Mouse (Mus musculus) hindbrain, embryonic 14.5 days (tissue): Measurements from ENCODE around the gene P2ry6. TPM values are rescaled to one million over a fixed set of nuclear protein-coding genes. Genes with fewer than 3 reads are reported as not detected.
A peak's percentile ranks its signal among the peaks of the same experiment; 100 is the strongest.

Experiments used
- ATAC-seq: fragments of 200-750 bp; cut with Nextera tagmentation; 2 replicates; pipeline ENCODE4 v1.8.0; 2017; ENCODE audit warnings: moderate number of reproducible peaks, mild to moderate bottlenecking, moderate TSS enrichment, moderate library complexity; ENCODE audit not compliant: low FRiP score
- DNase-seq: peaks from one replicate; pipeline ENCODE4 v3.0.0-alpha.2; 2015; ENCODE audit warnings: low spot score
- H3K27ac ChIP-seq: fragments of 300-500 bp; sonication (generic); 2 replicates; pipeline ENCODE4 v1.5.1; 2014; ENCODE audit warnings: mild to moderate bottlenecking, moderate library complexity
- H3K27me3 ChIP-seq: fragments of 300-500 bp; sonication (generic); 2 replicates; pipeline ENCODE4 v1.6.1; 2014; ENCODE audit warnings: mild to moderate bottlenecking, low read length, mixed read lengths; ENCODE audit not compliant: control insufficient read depth, insufficient read depth
- H3K36me3 ChIP-seq: fragments of 300-500 bp; sonication (generic); replicated peaks from 2 replicates; pipeline ENCODE4 v1.6.1; 2014; ENCODE audit not compliant: control insufficient read depth, insufficient read depth
- H3K4me1 ChIP-seq: fragments of 300-500 bp; sonication (generic); replicated peaks from 2 replicates; pipeline ENCODE4 v1.6.1; 2014; ENCODE audit warnings: antibody characterized with exemption, low read length, mixed read lengths; ENCODE audit not compliant: control insufficient read depth, insufficient read depth
- H3K4me2 ChIP-seq: fragments of 300-500 bp; sonication (generic); replicated peaks from 2 replicates; pipeline ENCODE4 v1.6.1; 2014; ENCODE audit warnings: mild to moderate bottlenecking, moderate library complexity
- H3K4me3 ChIP-seq: fragments of 300-500 bp; sonication (generic); replicated peaks from 2 replicates; pipeline ENCODE4 v1.5.1; 2014; ENCODE audit warnings: mild to moderate bottlenecking, low read length
- H3K9ac ChIP-seq: fragments of 300-500 bp; sonication (generic); 2 replicates; pipeline ENCODE4 v1.6.1; 2014
- H3K9me3 ChIP-seq: fragments of 300-500 bp; sonication (generic); 2 replicates; pipeline ENCODE4 v1.6.1; 2016; ENCODE audit warnings: low read length; ENCODE audit not compliant: control insufficient read depth
- WGBS: fragments of 180-500 bp; shearing (Covaris S2); extraction: QIAGEN DNeasy Blood & Tissue Kit; methylation state at CpG from one replicate; pipeline ENCODE4 v1.1.7; 2014; 5-methylcytosine and 5-hydroxymethylcytosine counted together
- polyA plus RNA-seq: library from polyadenylated mRNA; unstranded; fragments of >200 nt; fragmentation: Nextera tagmentation; extraction: Ambion mirVana; gene quantifications from 2 replicates; pipeline ENCODE4 v1.2.1, GENCODE M21; 2014

P2ry6 gene
- polyA plus RNA-seq, 1 experiment from 2014 or later: 3.5 TPM

- no peaks in the 10 kb centered on the region for H3K4me1 ChIP-seq
- no peak overlapping the region for H3K4me3 ChIP-seq
- H3K4me2 ChIP-seq: no peak overlapping the region
- H3K27ac ChIP-seq: no peak overlapping the region
- H3K27me3 ChIP-seq: no peaks in the 10 kb centered on the region
- no peaks in the 10 kb centered on the region for H3K36me3 ChIP-seq
- H3K9ac ChIP-seq: no peak overlapping the region
- no peak for ATAC-seq
- 36% methylated on average over 4 of the region's 4 CpGs for WGBS
- DNase-seq: no peak
- H3K9me3 ChIP-seq: no peaks in the 10 kb centered on the region
Measured at GRCm38 (mm10) chr7:100993166-100993565, 18.7 kb upstream of the P2ry6 start.

DNA sequence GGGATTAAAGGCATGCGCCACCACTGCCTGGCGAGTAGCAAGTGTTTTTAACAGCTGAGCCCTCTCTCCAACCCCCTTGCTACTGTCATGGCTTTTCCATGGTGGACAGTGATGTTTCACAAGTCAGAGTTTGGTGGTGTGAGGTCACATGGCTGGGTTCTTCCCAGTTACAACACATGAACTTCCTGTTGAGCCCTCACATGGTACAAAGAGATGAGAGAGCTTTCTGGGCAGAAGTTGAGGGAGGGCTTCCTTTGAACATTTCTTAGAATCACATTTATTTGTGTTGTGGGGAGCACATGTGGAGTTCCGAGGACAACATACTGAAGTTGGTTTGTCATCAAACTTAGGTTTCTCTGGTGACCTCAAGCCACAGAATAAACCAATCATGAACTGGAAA is 17.5 kb upstream of the P2ry6 start:
- H3K27me3 ChIP-seq: no peaks in the 10 kb centered on the region
- no peaks in the 10 kb centered on the region for H3K9me3 ChIP-seq
- DNase-seq (no peak), ATAC-seq (no peak)
- no peak overlapping the region for H3K4me2 ChIP-seq
- no peak overlapping the region for H3K9ac ChIP-seq
- H3K4me1 ChIP-seq: no peaks in the 10 kb centered on the region
- no peak overlapping the region for H3K27ac ChIP-seq
- H3K4me3 ChIP-seq: no peak overlapping the region
- H3K36me3 ChIP-seq: no peaks in the 10 kb centered on the region
- WGBS: 95% methylated on average over 3 of the region's 3 CpGs

DNA sequence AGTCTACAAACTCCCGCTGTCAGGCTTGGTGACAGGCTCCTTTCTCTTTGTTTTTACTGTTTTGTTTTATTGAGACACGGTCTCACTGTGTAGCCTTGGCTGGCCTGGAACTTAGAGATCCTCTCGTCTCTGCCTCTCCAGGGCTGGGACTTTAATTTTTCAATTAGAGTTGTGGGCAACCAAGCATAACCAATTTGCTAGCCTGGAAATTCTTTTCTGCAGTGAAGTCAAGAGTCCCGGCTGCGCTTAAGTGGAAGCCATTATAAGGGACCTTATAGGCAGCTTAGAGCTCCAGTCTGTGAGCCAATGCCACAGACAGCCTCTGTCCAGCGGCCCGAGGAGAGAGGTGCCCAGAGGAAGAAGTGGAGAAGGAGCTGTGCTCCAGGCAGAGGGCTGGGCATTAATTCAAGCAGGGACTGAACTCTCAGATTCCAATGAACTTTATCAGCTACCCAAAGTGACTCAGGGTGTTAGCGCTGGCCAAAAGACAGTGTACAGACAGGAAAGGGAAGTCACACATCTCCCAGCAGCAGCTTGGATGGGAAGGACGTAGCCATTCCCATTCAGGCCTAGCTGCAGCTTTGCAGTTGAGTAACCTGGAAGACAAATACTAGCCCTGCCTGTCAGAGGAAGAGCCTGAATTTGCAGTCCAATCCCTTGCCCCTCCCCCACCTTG is 16.3 kb upstream of the P2ry6 start:
- no peaks in the 10 kb centered on the region for H3K9me3 ChIP-seq
- DNase-seq: no peak
- 33% methylated on average over 9 of the region's 9 CpGs for WGBS
- no peaks in the 10 kb centered on the region for H3K4me1 ChIP-seq
- no peaks in the 10 kb centered on the region for H3K27me3 ChIP-seq
- no peaks in the 10 kb centered on the region for H3K36me3 ChIP-seq
- H3K9ac ChIP-seq: no peak overlapping the region
- peak; percentile 33; the same call in 1 of the 2 replicates for ATAC-seq
- H3K4me3 ChIP-seq: no peak overlapping the region
- no peak overlapping the region for H3K27ac ChIP-seq
- H3K4me2 ChIP-seq: no peak overlapping the region

GRCm38 (mm10) chr7:100988092-100988491 is 13.6 kb upstream of the P2ry6 start:
- Histone ChIP-seq H3K27me3 (no peaks in the 10 kb centered on the region), H3K27ac (no peak overlapping the region), H3K4me3 (no peak overlapping the region), H3K4me1 (peaks cover 7% of the 10 kb centered on the region), H3K36me3 (no peaks in the 10 kb centered on the region), H3K4me2 (no peak overlapping the region), H3K9me3 (no peaks in the 10 kb centered on the region), H3K9ac (no peak overlapping the region)
- DNase-seq (peak; percentile 70), ATAC-seq (0 out of 2 replicates have a peak, but pooled peaks have one; percentile 44)
- 21% methylated on average over 9 of the region's 9 CpGs for WGBS

GRCm38 (mm10) chr7:100984452-100985395 is 10.3 kb upstream of the P2ry6 start:
- H3K9me3 ChIP-seq: no peaks in the 10 kb centered on the region
- H3K9ac ChIP-seq: no peak overlapping the region
- no peak overlapping the region for H3K27ac ChIP-seq
- 38% methylated on average over 21 of the region's 21 CpGs for WGBS
- H3K36me3 ChIP-seq: no peaks in the 10 kb centered on the region
- DNase-seq: no peak
- no peaks in the 10 kb centered on the region for H3K27me3 ChIP-seq
- H3K4me1 ChIP-seq: peaks cover 7% of the 10 kb centered on the region
- H3K4me2 ChIP-seq: no peak overlapping the region
- ATAC-seq: peak; percentile 73; the same call in 1 of the 2 replicates
- H3K4me3 ChIP-seq: no peak overlapping the region

DNA sequence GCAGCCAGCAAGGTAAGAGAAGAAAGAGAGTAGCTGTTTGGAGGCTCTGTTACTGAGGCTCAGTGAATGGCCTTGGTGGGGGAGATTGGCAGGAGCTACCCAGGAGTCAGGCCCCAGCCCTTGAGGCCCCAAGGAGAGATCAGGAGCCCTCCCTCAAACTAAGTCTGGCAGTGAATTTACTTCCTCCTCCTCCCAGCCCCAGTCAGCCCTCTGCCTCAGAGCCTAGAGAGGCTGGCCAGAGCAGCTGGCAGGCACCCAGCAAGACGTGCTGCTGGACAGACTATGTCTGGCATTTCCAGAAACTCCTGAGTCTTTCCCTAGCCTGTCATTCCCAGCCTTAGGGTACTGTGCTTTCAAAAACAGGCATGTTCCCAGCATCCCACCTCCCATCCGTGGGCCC is 4.7 kb upstream of the P2ry6 start:
- Histone ChIP-seq H3K9me3 (no peaks in the 10 kb centered on the region), H3K27me3 (peaks cover 17% of the 10 kb centered on the region), H3K36me3 (no peaks in the 10 kb centered on the region), H3K4me3 (no peak overlapping the region), H3K4me2 (no peak overlapping the region), H3K4me1 (peaks cover 4% of the 10 kb centered on the region; the same call in 1 of the 2 replicates), H3K9ac (no peak overlapping the region), H3K27ac (no peak overlapping the region)
- DNase-seq (no peak), ATAC-seq (no peak)
- 38% methylated on average over 2 of the region's 2 CpGs for WGBS

DNA sequence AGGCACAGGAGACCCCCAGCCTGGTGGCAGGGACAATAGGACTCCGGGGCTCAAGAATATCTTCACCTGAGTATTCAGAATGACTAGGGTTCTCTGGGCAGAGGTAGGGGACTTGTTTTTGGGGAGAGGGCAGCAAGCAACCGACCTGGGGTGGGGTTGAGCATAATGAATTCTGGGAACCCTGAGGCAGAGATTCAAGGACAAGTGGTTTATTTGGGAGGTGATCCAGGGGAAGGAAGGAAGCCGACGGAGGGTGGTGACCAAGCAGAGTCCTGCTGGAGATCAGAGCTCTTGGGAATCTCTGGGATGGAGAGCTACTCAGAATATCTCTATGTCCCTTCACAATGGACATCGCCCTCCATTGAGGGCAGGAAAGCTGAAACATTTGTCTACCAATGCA is 3.7 kb upstream of the P2ry6 start:
- 91% methylated on average over 5 of the region's 5 CpGs for WGBS
- Histone ChIP-seq H3K4me3 (no peak overlapping the region), H3K27me3 (peaks cover 26% of the 10 kb centered on the region), H3K27ac (no peak overlapping the region), H3K36me3 (no peaks in the 10 kb centered on the region), H3K9me3 (no peaks in the 10 kb centered on the region), H3K9ac (no peak overlapping the region), H3K4me2 (no peak overlapping the region), H3K4me1 (peaks cover 6% of the 10 kb centered on the region; the same call in 1 of the 2 replicates)
- ATAC-seq (no peak), DNase-seq (no peak)

DNA sequence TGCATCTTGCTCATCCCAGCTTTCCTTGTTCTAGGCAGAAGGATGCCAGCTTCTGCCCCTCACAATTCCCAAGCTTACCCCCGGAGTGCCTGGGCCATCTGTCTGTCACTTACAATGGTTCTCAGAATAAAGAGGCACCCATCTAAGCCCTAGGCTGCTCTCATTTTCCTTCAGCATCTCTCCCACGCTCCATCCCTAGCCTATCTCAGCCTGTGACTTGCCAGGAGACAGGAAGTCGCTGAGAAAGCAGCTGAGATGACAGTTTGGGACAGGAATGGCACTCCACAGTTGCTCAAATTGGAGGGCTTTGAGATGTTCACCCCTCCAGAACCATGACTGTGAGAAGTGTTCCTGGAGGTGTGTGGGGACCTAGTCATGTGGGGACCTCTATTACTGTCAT is 1.6 kb downstream of the P2ry6 start:
- Histone ChIP-seq H3K27me3 (peaks cover 33% of the 10 kb centered on the region), H3K4me2 (no peak overlapping the region), H3K4me1 (peaks cover 6% of the 10 kb centered on the region; the same call in 1 of the 2 replicates), H3K4me3 (no peak overlapping the region), H3K36me3 (no peaks in the 10 kb centered on the region), H3K9ac (no peak overlapping the region), H3K9me3 (no peaks in the 10 kb centered on the region), H3K27ac (no peak overlapping the region)
- DNase-seq (no peak), ATAC-seq (no peak)
- WGBS: 38% methylated on average over 3 of the region's 3 CpGs

DNA sequence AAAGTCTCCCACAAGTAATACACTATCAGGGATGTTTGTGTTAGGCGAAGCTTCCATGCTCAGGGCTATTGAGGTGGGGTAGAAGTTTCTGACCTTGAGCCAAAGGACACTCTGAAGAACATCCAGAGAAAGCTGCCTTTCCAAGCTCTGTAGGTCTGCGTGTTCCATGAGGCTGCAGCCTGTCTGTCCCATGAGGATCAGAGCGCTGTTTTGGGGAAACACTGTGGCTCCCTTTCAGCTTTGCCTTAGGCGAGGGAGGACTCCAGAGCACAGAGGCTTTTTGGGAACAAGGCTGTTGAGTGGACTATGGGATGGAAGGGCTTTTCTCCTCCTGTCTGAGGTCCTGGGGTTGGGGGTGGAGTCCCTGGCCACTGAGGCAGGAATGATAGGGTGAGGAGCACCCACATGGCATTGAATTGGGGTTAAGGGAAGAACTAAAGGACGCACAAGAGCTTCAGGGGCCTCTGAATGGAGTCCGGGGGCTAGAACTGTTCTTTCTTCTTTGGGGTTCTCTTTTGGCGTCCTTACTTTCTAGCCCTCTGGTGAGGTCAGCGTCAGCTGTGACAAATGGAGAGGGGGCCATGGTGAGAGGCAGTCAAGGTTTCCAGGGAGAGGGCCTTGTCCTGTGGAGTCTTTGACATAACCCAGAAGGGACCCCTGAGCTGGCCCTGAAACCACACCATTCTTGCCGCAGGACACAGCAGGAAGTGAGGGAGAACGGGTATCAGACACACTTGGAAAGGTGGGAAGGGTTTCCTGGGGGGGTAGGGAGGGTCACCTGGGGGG is 5.4 kb downstream of the P2ry6 start:
- WGBS: 77% methylated on average over 10 of the region's 10 CpGs
- Histone ChIP-seq H3K27ac (no peak overlapping the region), H3K4me2 (no peak overlapping the region), H3K27me3 (peaks cover 15% of the 10 kb centered on the region), H3K9me3 (no peaks in the 10 kb centered on the region), H3K4me1 (peaks cover under 1% of the 10 kb centered on the region; the same call in 1 of the 2 replicates), H3K4me3 (no peak overlapping the region), H3K9ac (no peak overlapping the region), H3K36me3 (no peaks in the 10 kb centered on the region)
- DNase-seq: no peak
- ATAC-seq: no peak
